Mouse (Mus musculus) heart, adult 2 months (tissue): Measurements from ENCODE around the gene Prdm16.

ENCODE experiments used
- CTCF ChIP-seq: fragments of 200-600 bp; IDR thresholded peaks from 2 replicates; pipeline ENCODE4 v1.8.1; 2022; ENCODE audit warnings: antibody characterized with exemption, mild to moderate bottlenecking, moderate library complexity
- POLR2A ChIP-seq: fragments of 200-500 bp; IDR thresholded peaks from 2 replicates; pipeline ENCODE4 v1.6.1; 2011; ENCODE audit warnings: mild to moderate bottlenecking, low read depth, low read length, control low read depth; ENCODE audit not compliant: insufficient read depth

GRCm38 (mm10) chr4:154360850-154361249 lies 275.8 kb downstream of the Prdm16 start:
- TF ChIP-seq CTCF (no peak), POLR2A (no peak)
